Mouse (Mus musculus): ENCODE data around the gene Glg1.
"Not testable (repeated sequence)": the region's sequence is repeated elsewhere in the genome, so short reads cannot be mapped to it uniquely, and the experiment has no call there.

The Glg1 gene

GRCm38 (mm10) chr8:111250111-111250510 lies 8.9 kb downstream of the Glg1 start:
- no peak for DNase-seq

GRCm38 (mm10) chr8:111248136-111248535 lies 10.9 kb downstream of the Glg1 start:
- no peak for DNase-seq

- DNase-seq, result not testable (repeated sequence)
These were observed 12.2 kb downstream of the Glg1 start for GRCm38 (mm10) chr8:111246864-111247263.

GRCm38 (mm10) chr8:111246287-111246830 lies 12.7 kb downstream of the Glg1 start:
- DNase-seq, result no peak

- peak in 1 of 2 experiments; percentile 5 for DNase-seq
These were observed 21.7 kb downstream of the Glg1 start for GRCm38 (mm10) chr8:111237301-111237700.

- DNase-seq, result no peak
These were observed 25.3 kb downstream of the Glg1 start for GRCm38 (mm10) chr8:111233730-111234129.

GRCm38 (mm10) chr8:111224153-111224552 lies 34.9 kb downstream of the Glg1 start:
- DNase-seq, result no peak

GRCm38 (mm10) chr8:111218107-111218506 lies 40.9 kb downstream of the Glg1 start:
- no peak for DNase-seq

- DNase-seq, result no peak
These were observed 45.6 kb downstream of the Glg1 start for GRCm38 (mm10) chr8:111213406-111213805.

GRCm38 (mm10) chr8:111211180-111211579 lies 47.8 kb downstream of the Glg1 start:
- DNase-seq, result no peak

GRCm38 (mm10) chr8:111209874-111210273 lies 49.1 kb downstream of the Glg1 start:
- no peak for DNase-seq

GRCm38 (mm10) chr8:111206321-111206720 lies 52.7 kb downstream of the Glg1 start:
- no peak for DNase-seq

GRCm38 (mm10) chr8:111205033-111205432 lies 54.0 kb downstream of the Glg1 start:
- no peak for DNase-seq

GRCm38 (mm10) chr8:111203341-111203740 lies 55.7 kb downstream of the Glg1 start:
- no peak for DNase-seq

- DNase-seq, result no peak
These were observed 61.0 kb downstream of the Glg1 start for GRCm38 (mm10) chr8:111197966-111198365.

GRCm38 (mm10) chr8:111196181-111196580 lies 62.8 kb downstream of the Glg1 start:
- no peak for DNase-seq

GRCm38 (mm10) chr8:111188594-111189211 lies 70.3 kb downstream of the Glg1 start:
- DNase-seq, result no peak

- no peak for DNase-seq
These were observed 71.5 kb downstream of the Glg1 start for GRCm38 (mm10) chr8:111187470-111187869.

- peak; percentile 24 to 42 for DNase-seq
These were observed 73.5 kb downstream of the Glg1 start for GRCm38 (mm10) chr8:111185472-111185947.

GRCm38 (mm10) chr8:111171661-111172060 lies 87.4 kb downstream of the Glg1 start:
- no peak for DNase-seq

GRCm38 (mm10) chr8:111157617-111158016 lies 101.4 kb downstream of the Glg1 start:
- DNase-seq, result peak; percentile 38 to 39

GRCm38 (mm10) chr8:111155721-111156436 lies 103.1 kb downstream of the Glg1 start:
- DNase-seq, result no peak

GRCm38 (mm10) chr8:111145460-111146012 lies 113.5 kb downstream of the Glg1 start:
- DNase-seq, result peak; percentile 94 to 96
